Mouse (Mus musculus) CH12.LX (cell line): ENCODE data around the gene Hlcs. TPM values are rescaled to one million over a fixed set of nuclear protein-coding genes. Genes with fewer than 3 reads are reported as not detected.

Source experiments
- DNase-seq: peaks from one replicate; pipeline ENCODE4 v3.0.0-alpha.2; 2013; ENCODE audit errors: extremely low read depth
- H3K27ac ChIP-seq: 2 replicates; pipeline ENCODE4 v1.5.1; 2012; ENCODE audit warnings: low read depth, mild to moderate bottlenecking, control low read depth, moderate library complexity; ENCODE audit not compliant: insufficient read depth
- H3K27me3 ChIP-seq: replicated peaks from 2 replicates; pipeline ENCODE3; 2012; ENCODE audit warnings: inconsistent platforms
- H3K36me3 ChIP-seq, 2 experiments: replicated peaks in 1 of 2; 2 replicates each; pipeline versions ENCODE3 to v1.6.1; 2012; ENCODE audit warnings: inconsistent platforms in 1 of 2, low read length in 1 of 2, mild to moderate bottlenecking in 1 of 2, mixed read lengths in 1 of 2, moderate library complexity in 1 of 2; ENCODE audit not compliant: control insufficient read depth in 1 of 2, insufficient read depth in 1 of 2
- H3K4me1 ChIP-seq, 2 experiments: 2 replicates each; pipeline ENCODE4 v1.6.1; 2012; ENCODE audit warnings: inconsistent platforms in 1 of 2, moderate library complexity in 1 of 2; ENCODE audit not compliant: insufficient read depth in 2 of 2, control insufficient read depth in 1 of 2
- H3K4me2 ChIP-seq: 2 replicates; pipeline ENCODE4 v1.6.1; 2012; ENCODE audit warnings: low read depth, mild to moderate bottlenecking, control low read depth; ENCODE audit not compliant: poor library complexity, insufficient read depth, severe bottlenecking
- H3K4me3 ChIP-seq, 3 experiments: fragments of 150-350 bp in 1 of 3; sonication (generic) in 1 of 3; replicated peaks in 1 of 3; 2 replicates each; pipeline versions ENCODE3 to v1.5.1; 2011 to 2012; ENCODE audit warnings: low read depth in 2 of 3, low read length in 2 of 3, mild to moderate bottlenecking in 2 of 3, moderate library complexity in 2 of 3, control low read depth in 1 of 3, improper control_type of control experiment in 1 of 3, inconsistent platforms in 1 of 3, mixed read lengths in 1 of 3; ENCODE audit not compliant: poor library complexity in 1 of 3
- H3K79me2 ChIP-seq: replicated peaks from 2 replicates; pipeline ENCODE4 v1.6.1; 2012; ENCODE audit warnings: mild to moderate bottlenecking, moderate library complexity; ENCODE audit not compliant: control insufficient read depth, poor library complexity, insufficient read depth, severe bottlenecking; ENCODE audit errors: extremely low read depth
- H3K9ac ChIP-seq: 2 replicates; pipeline ENCODE4 v1.6.1; 2012; ENCODE audit warnings: low read depth, mild to moderate bottlenecking, control low read depth, moderate library complexity; ENCODE audit not compliant: insufficient read depth
- H3K9me3 ChIP-seq: replicated peaks from 2 replicates; pipeline ENCODE3; 2012; ENCODE audit warnings: low read length, inconsistent platforms, mixed read lengths
- CHD1 ChIP-seq: IDR thresholded peaks from 2 replicates; pipeline ENCODE4 v1.6.1; 2012; ENCODE audit warnings: low read depth, low read length, improper control_type of control experiment, inconsistent platforms
- CHD2 ChIP-seq: IDR thresholded peaks from 2 replicates; pipeline ENCODE4 v1.6.1; 2011; ENCODE audit warnings: low read length, improper control_type of control experiment
- E2F4 ChIP-seq: IDR thresholded peaks from 2 replicates; pipeline ENCODE4 v1.6.1; 2011; ENCODE audit warnings: low read depth, low read length, improper control_type of control experiment; ENCODE audit not compliant: insufficient replicate concordance
- EP300 ChIP-seq: IDR thresholded peaks from 2 replicates; pipeline ENCODE4 v1.6.1; 2011; ENCODE audit warnings: low read length, improper control_type of control experiment
- GABPA ChIP-seq: IDR thresholded peaks from 2 replicates; pipeline ENCODE4 v1.6.1; 2012; ENCODE audit warnings: low read depth, low read length, improper control_type of control experiment, inconsistent platforms; ENCODE audit not compliant: insufficient replicate concordance
- HCFC1 ChIP-seq: IDR thresholded peaks from 2 replicates; pipeline ENCODE4 v1.6.1; 2012; ENCODE audit warnings: low read depth, mild to moderate bottlenecking, inconsistent platforms, low read length, improper control_type of control experiment
- IRF4 ChIP-seq: IDR thresholded peaks from 2 replicates; pipeline ENCODE4 v1.6.1; 2014; ENCODE audit warnings: low read depth, mild to moderate bottlenecking, inconsistent platforms, low read length, improper control_type of control experiment
- JUN ChIP-seq: IDR thresholded peaks from 2 replicates; pipeline ENCODE4 v1.6.1; 2011; ENCODE audit warnings: low read depth, mild to moderate bottlenecking, low read length, improper control_type of control experiment, moderate library complexity; ENCODE audit not compliant: insufficient read depth
- JUND ChIP-seq: conservative IDR thresholded peaks from 2 replicates; pipeline ENCODE4 v1.6.1; 2011; ENCODE audit warnings: low read depth, low read length, improper control_type of control experiment
- MAX ChIP-seq: IDR thresholded peaks from 2 replicates; pipeline ENCODE4 v1.6.1; 2011; ENCODE audit warnings: low read length, improper control_type of control experiment
- MAZ ChIP-seq: IDR thresholded peaks from 2 replicates; pipeline ENCODE4 v1.6.1; 2012; ENCODE audit warnings: low read depth, mild to moderate bottlenecking, inconsistent platforms, low read length, improper control_type of control experiment, moderate library complexity
- MEF2A ChIP-seq: IDR thresholded peaks from 2 replicates; pipeline ENCODE4 v1.6.1; 2014; ENCODE audit warnings: low read depth, mild to moderate bottlenecking, inconsistent platforms, low read length, improper control_type of control experiment, borderline replicate concordance
- MXI1 ChIP-seq: IDR thresholded peaks from 2 replicates; pipeline ENCODE4 v1.6.1; 2011; ENCODE audit warnings: mild to moderate bottlenecking, low read depth, low read length, improper control_type of control experiment
- MYC ChIP-seq: IDR thresholded peaks from 2 replicates; pipeline ENCODE4 v1.6.1; 2011; ENCODE audit warnings: low read depth, mild to moderate bottlenecking, improper control_type of control experiment, low read length
- POLR2AphosphoS2 ChIP-seq: IDR thresholded peaks from 2 replicates; pipeline ENCODE4 v1.6.1; 2011; ENCODE audit warnings: low read depth, low read length, improper control_type of control experiment
- RAD21 ChIP-seq: IDR thresholded peaks from 2 replicates; pipeline ENCODE4 v1.6.1; 2011; ENCODE audit warnings: low read depth, mild to moderate bottlenecking, low read length, improper control_type of control experiment, moderate library complexity
- RCOR1 ChIP-seq: conservative IDR thresholded peaks from 2 replicates; pipeline ENCODE4 v1.6.1; 2012; ENCODE audit warnings: low read depth, mild to moderate bottlenecking, inconsistent platforms, low read length, improper control_type of control experiment
- SMC3 ChIP-seq: IDR thresholded peaks from 2 replicates; pipeline ENCODE4 v1.6.1; 2011; ENCODE audit warnings: low read depth, low read length, improper control_type of control experiment
- TCF12 ChIP-seq: IDR thresholded peaks from 2 replicates; pipeline ENCODE4 v1.6.1; 2014; ENCODE audit warnings: low read depth, mild to moderate bottlenecking, inconsistent platforms, low read length, improper control_type of control experiment
- UBTF ChIP-seq: IDR thresholded peaks from 2 replicates; pipeline ENCODE4 v1.6.1; 2012; ENCODE audit warnings: low read depth, mild to moderate bottlenecking, inconsistent platforms, low read length, improper control_type of control experiment, moderate library complexity
- USF2 ChIP-seq: conservative IDR thresholded peaks from 2 replicates; pipeline ENCODE4 v1.6.1; 2011; ENCODE audit warnings: low read depth, low read length, improper control_type of control experiment
- ZC3H11A ChIP-seq: IDR thresholded peaks from 2 replicates; pipeline ENCODE4 v1.6.1; 2012; ENCODE audit warnings: low read depth, mild to moderate bottlenecking, inconsistent platforms, low read length, improper control_type of control experiment
- ZNF384 ChIP-seq: IDR thresholded peaks from 2 replicates; pipeline ENCODE4 v1.6.1; 2012; ENCODE audit warnings: low read depth, low read length, improper control_type of control experiment, inconsistent platforms
- dilution Hi-C: fragments of 300-500 bp; cut with MboI; formaldehyde crosslinking; loops from 2 replicates; pipeline ENCODE4 v1.14.3; 2020; ENCODE audit warnings: low sequenced_read_pairs; ENCODE audit not compliant: extremely low pct_unique_long_range_greater_than_20kb, extremely low pct_ligation_motif_present
- in situ Hi-C: fragments of 300-500 bp; cut with MboI; formaldehyde crosslinking; loops from 3 replicates; pipeline ENCODE4 v1.14.3; 2019; ENCODE audit warnings: low sequenced_read_pairs, low pct_ligation_motif_present, low pct_unique_long_range_greater_than_20kb, mixed read lengths
- polyA plus RNA-seq: library from polyadenylated mRNA; unstranded; fragments of >175 nt; gene quantifications from 2 replicates; pipeline ENCODE4 v1.2.1, GENCODE M21; 2012; ENCODE audit warnings: low read depth; ENCODE audit not compliant: insufficient read length
- total RNA-seq, 2 experiments: library from RNA; depleted of rRNA; stranded (reverse); fragments of 300-350 nt in 1 of 2; fragments of >200 nt in 1 of 2; gene quantifications; 2 replicates each; pipeline ENCODE4 v1.2.3; 2012 to 2014

Hlcs gene
- total and polyA plus RNA-seq, 3 experiments: 5.3 to 12.5 (median 9.4) TPM

DNA sequence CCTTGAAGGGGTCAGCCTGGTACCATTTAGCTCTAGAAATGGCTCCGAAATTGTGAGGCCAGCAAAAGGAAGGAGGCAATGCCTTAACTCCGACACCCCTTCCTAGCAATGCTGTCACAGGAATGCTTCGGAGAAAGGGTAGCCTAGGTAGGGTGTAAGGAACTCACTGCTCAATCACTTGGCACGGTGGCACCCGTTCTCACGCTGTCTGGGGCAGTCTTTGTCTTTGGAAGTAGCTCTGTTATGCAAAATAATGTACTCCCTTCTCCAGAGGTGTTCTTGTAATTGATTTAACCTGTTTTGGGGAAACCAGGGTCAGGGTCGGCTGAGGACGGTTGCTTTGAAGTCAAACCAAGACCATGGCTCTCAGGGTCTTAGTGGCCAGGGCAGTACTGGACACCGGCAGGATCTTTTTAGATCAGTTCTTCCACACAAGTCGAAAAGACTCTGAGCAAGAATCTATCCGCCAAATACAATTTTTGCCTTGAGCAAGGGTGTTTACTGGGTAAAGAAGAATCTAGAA lies 225.1 kb downstream of the Hlcs start:
- H3K9me3 ChIP-seq: peaks cover 37% of the 10 kb centered on the region
- H3K4me1 ChIP-seq: no peaks in the 10 kb centered on the region
- no peak overlapping the region for H3K4me3 ChIP-seq
- no peak overlapping the region for H3K27ac ChIP-seq
- dilution Hi-C loops: no loop called here
- H3K79me2 ChIP-seq: no peaks in the 10 kb centered on the region
- TF ChIP-seq E2F4 (no peak), SMC3 (no peak), RCOR1 (no peak), JUND (no peak), MEF2A (no peak), USF2 (no peak), ZC3H11A (no peak), GABPA (no peak), IRF4 (no peak), HCFC1 (no peak), MYC (no peak), RAD21 (no peak), CHD1 (no peak), CHD2 (no peak), POLR2AphosphoS2 (no peak), ZNF384 (no peak), JUN (no peak), MAX (no peak), EP300 (no peak)
- H3K27me3 ChIP-seq: no peaks in the 10 kb centered on the region
- no peak for DNase-seq
- no peak overlapping the region for H3K9ac ChIP-seq
- in situ Hi-C loops: no loop called here
- no peak overlapping the region for H3K4me2 ChIP-seq
- no peaks in the 10 kb centered on the region for H3K36me3 ChIP-seq

DNA sequence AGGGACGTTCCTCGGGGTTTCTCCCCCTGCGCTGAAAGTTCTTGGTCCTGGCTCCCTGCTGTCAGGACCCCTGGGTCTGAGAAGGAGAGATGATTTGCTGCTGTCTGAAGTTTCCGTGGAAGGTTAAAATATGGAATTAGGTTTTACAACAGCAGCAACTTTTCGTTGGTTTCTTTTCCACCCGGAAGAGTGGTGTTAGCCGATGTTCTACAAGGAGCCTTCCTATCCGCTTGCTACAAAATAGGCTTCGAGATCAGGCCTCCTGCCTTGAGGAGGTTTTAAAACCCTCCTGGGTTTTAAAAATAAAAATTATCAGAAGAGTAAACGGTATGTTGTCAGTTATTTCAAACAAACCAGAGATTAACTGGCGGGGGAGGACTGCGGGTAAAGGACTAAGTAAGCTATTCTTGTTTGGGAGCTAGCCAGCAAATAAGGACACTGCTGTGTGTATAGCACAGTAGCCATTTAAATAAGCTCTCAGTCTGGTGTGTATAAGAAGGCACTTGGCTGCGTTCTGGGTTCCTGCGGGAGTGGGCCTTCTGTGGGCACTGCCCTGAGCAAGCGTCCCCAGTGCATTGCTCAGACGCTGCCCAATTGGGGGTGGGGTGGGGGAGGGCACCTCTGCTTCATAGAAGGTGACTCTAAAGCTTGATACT lies 225.7 kb downstream of the Hlcs start:
- DNase-seq: no peak
- Histone ChIP-seq H3K4me2 (no peak overlapping the region), H3K9ac (no peak overlapping the region), H3K9me3 (peaks cover 38% of the 10 kb centered on the region), H3K4me3 (no peak overlapping the region), H3K36me3 (no peaks in the 10 kb centered on the region), H3K4me1 (no peaks in the 10 kb centered on the region), H3K79me2 (no peaks in the 10 kb centered on the region), H3K27ac (no peak overlapping the region), H3K27me3 (no peaks in the 10 kb centered on the region)
- TF ChIP-seq UBTF: no peak
- no peak for TF ChIP-seq CHD1
- TF ChIP-seq RAD21: no peak
- no peak for TF ChIP-seq SMC3
- TF ChIP-seq MAX: no peak
- TF ChIP-seq MYC: no peak
- no peak for TF ChIP-seq GABPA
- no peak for TF ChIP-seq E2F4
- no peak for TF ChIP-seq MAZ
- TF ChIP-seq MXI1: no peak
- TF ChIP-seq MEF2A: no peak
- TF ChIP-seq ZNF384: no peak
- TF ChIP-seq TCF12: no peak
- in situ Hi-C loops (no loop called here), dilution Hi-C loops (no loop called here)
